Mouse (Mus musculus): ENCODE results near the gene 4933402N22Rik.
"Not testable (repeated sequence)": the region's sequence is repeated elsewhere in the genome, so short reads cannot be mapped to it uniquely, and the experiment has no call there.

4933402N22Rik gene

DNA sequence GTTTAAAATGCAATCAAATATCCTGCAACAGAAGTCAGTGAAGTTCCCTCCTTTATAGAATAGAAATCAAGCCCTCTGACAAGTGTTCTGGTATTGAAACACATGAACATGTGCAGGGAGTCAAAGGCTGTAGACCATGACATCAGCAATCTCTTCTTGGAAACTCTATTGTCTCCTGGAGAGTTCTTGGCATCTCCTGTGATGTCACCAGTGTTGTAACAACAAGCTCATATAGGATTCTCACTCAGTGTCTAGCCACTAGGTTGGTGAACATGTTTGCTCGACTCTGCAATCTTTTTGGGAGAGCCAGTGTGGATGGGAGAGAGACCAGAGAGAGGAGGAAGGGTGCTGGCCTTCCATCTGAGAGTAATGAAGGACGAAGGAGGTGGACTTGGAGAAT is at the start of gene 4933402N22Rik:
4933402N22Rik (plus strand) TSS at position 301 of the 400 bp plus-strand sequence.
- DNase-seq = not testable (repeated sequence)

DNA sequence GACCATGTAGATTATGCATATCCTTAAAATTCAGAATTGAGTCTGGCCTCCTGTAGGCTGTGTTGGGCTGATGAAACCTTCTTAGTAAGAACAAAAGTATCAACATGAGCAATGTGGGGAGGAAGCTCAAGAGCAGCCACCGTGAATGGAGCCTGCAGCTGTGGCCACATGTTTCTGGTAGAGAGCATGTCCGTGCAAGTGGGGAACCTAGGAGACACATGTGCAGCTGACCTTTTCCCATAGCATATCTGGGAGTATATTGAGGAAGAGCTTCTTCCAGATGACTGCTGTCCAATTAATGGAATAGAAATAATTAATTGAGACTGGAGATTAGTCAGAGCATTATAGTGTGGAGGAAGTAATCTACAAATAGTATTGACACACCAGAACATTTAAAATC is 5.9 kb downstream of the 4933402N22Rik start:
- not testable (repeated sequence) for DNase-seq
